Mouse (Mus musculus): ENCODE data around the gene Hint2. TPM values are rescaled to one million over a fixed set of nuclear protein-coding genes. Genes with fewer than 3 reads are reported as not detected.

The Hint2 gene
- polyA plus RNA-seq, 1 experiment from 2014 or later, result 263 TPM

GRCm38 (mm10) chr4:43630030-43630581, 26.2 kb downstream of the Hint2 start:
- peak; percentile 94 for TF ChIP-seq CTCF (IDR thresholded peaks at IDR 0.05; ENCODE audit: low read depth)
- WGBS, result 5% methylated on average over 5 of the region's 5 CpGs
- Histone ChIP-seq H3K4me1 (replicated peaks; ENCODE audit: insufficient read depth, low read length) (peaks cover 13% of the 10 kb centered on the region; the same call in 1 of the 2 replicates), H3K27ac (no peak overlapping the region), H3K4me3 (replicated peaks; ENCODE audit: low read depth, low read length) (no peak overlapping the region), H3K27me3 (ENCODE audit: insufficient read depth, low read length) (no peaks in the 10 kb centered on the region), H3K9ac (ENCODE audit: low read depth, low read length) (no peak overlapping the region), H3K9me3 (replicated peaks; ENCODE audit: low read length) (peaks cover 4% of the 10 kb centered on the region), H3K4me2 (ENCODE audit: low read length) (no peak overlapping the region), H3K36me3 (ENCODE audit: insufficient read depth, low read length) (no peaks in the 10 kb centered on the region)
- peak; percentile 39; the same call in 1 of the 2 replicates for ATAC-seq (replicated peaks; ENCODE audit: low FRiP score, low read depth)
- peak; percentile 96 for DNase-seq (ENCODE audit: low spot score)

GRCm38 (mm10) chr4:43629106-43629817, 27.0 kb downstream of the Hint2 start:
- ATAC-seq (replicated peaks; ENCODE audit: low FRiP score, low read depth), result no peak; the same call in 1 of the 2 replicates
- no peak for TF ChIP-seq CTCF (IDR thresholded peaks at IDR 0.05; ENCODE audit: low read depth)

GRCm38 (mm10) chr4:43620146-43620778, 36.0 kb downstream of the Hint2 start:
- Histone ChIP-seq H3K36me3 (ENCODE audit: insufficient read depth, low read length) (no peaks in the 10 kb centered on the region), H3K27ac (no peak overlapping the region), H3K27me3 (ENCODE audit: insufficient read depth, low read length) (no peaks in the 10 kb centered on the region), H3K9me3 (replicated peaks; ENCODE audit: low read length) (0 out of 2 replicates have a peak, but pooled peaks cover under 1% of the 10 kb centered on the region), H3K4me2 (ENCODE audit: low read length) (no peak overlapping the region), H3K4me3 (replicated peaks; ENCODE audit: low read depth, low read length) (no peak overlapping the region), H3K4me1 (replicated peaks; ENCODE audit: insufficient read depth, low read length) (no peaks in the 10 kb centered on the region), H3K9ac (ENCODE audit: low read depth, low read length) (no peak overlapping the region)
- TF ChIP-seq CTCF (IDR thresholded peaks at IDR 0.05; ENCODE audit: low read depth), result no peak
- ATAC-seq (replicated peaks; ENCODE audit: low FRiP score, low read depth), result no peak
- 83% methylated on average over 4 of the region's 4 CpGs for WGBS
- no peak for DNase-seq (ENCODE audit: low spot score)

More at GRCm38 (mm10) chr4:43629106-43629817, 27.0 kb downstream of the Hint2 start:
- Histone ChIP-seq H3K9me3 (replicated peaks; ENCODE audit: low read length) (peaks cover 4% of the 10 kb centered on the region), H3K9ac (ENCODE audit: low read depth, low read length) (no peak overlapping the region), H3K4me1 (replicated peaks; ENCODE audit: insufficient read depth, low read length) (peaks cover 13% of the 10 kb centered on the region; the same call in 1 of the 2 replicates), H3K4me2 (ENCODE audit: low read length) (no peak overlapping the region), H3K27me3 (ENCODE audit: insufficient read depth, low read length) (no peaks in the 10 kb centered on the region), H3K36me3 (ENCODE audit: insufficient read depth, low read length) (no peaks in the 10 kb centered on the region), H3K27ac (no peak overlapping the region), H3K4me3 (replicated peaks; ENCODE audit: low read depth, low read length) (no peak overlapping the region)
- DNase-seq (ENCODE audit: low spot score), result peak; percentile 38
- 48% methylated on average over 20 of the region's 20 CpGs for WGBS

GRCm38 (mm10) chr4:43613060-43613730, 43.1 kb downstream of the Hint2 start:
- Histone ChIP-seq H3K4me2 (ENCODE audit: low read length) (no peak overlapping the region), H3K9me3 (replicated peaks; ENCODE audit: low read length) (no peaks in the 10 kb centered on the region), H3K4me3 (replicated peaks; ENCODE audit: low read depth, low read length) (no peak overlapping the region), H3K27ac (no peak overlapping the region), H3K36me3 (ENCODE audit: insufficient read depth, low read length) (no peaks in the 10 kb centered on the region), H3K4me1 (replicated peaks; ENCODE audit: insufficient read depth, low read length) (no peaks in the 10 kb centered on the region), H3K27me3 (ENCODE audit: insufficient read depth, low read length) (no peaks in the 10 kb centered on the region), H3K9ac (ENCODE audit: low read depth, low read length) (no peak overlapping the region)
- WGBS, result 57% methylated on average over 3 of the region's 3 CpGs
- TF ChIP-seq CTCF (IDR thresholded peaks at IDR 0.05; ENCODE audit: low read depth), result no peak
- ATAC-seq (replicated peaks; ENCODE audit: low FRiP score, low read depth), result no peak
- peak; percentile 52 for DNase-seq (ENCODE audit: low spot score)

- no peak for TF ChIP-seq CTCF (IDR thresholded peaks at IDR 0.05; ENCODE audit: low read depth)
- H3K9ac ChIP-seq (ENCODE audit: low read depth, low read length), result no peak overlapping the region
- H3K4me1 ChIP-seq (replicated peaks; ENCODE audit: insufficient read depth, low read length), result no peaks in the 10 kb centered on the region
- no peaks in the 10 kb centered on the region for H3K9me3 ChIP-seq (replicated peaks; ENCODE audit: low read length)
- H3K27me3 ChIP-seq (ENCODE audit: insufficient read depth, low read length), result no peaks in the 10 kb centered on the region
- H3K4me2 ChIP-seq (ENCODE audit: low read length), result no peak overlapping the region
- H3K36me3 ChIP-seq (ENCODE audit: insufficient read depth, low read length), result no peaks in the 10 kb centered on the region
- no peak overlapping the region for H3K27ac ChIP-seq
- WGBS, result 65% methylated on average over 10 of the region's 10 CpGs
- DNase-seq (ENCODE audit: low spot score), result no peak
- no peak for ATAC-seq (replicated peaks; ENCODE audit: low FRiP score, low read depth)
- H3K4me3 ChIP-seq (replicated peaks; ENCODE audit: low read depth, low read length), result no peak overlapping the region
Observed at GRCm38 (mm10) chr4:43612534-43612933, 43.7 kb downstream of the Hint2 start.
